Mouse (Mus musculus) kidney, embryonic 15.5 days (tissue): ENCODE measurements around the gene Rpgrip1. TPM values are rescaled to one million over a fixed set of nuclear protein-coding genes. Genes with fewer than 3 reads are reported as not detected.

Experiments used
- ATAC-seq: fragments of 200-750 bp; cut with Nextera tagmentation; replicated peaks from 2 replicates; pipeline ENCODE4 v1.8.0; 2017; ENCODE audit warnings: moderate TSS enrichment; ENCODE audit not compliant: low FRiP score
- H3K27ac ChIP-seq: fragments of 300-500 bp; sonication (generic); 2 replicates; pipeline ENCODE4 v1.5.1; 2015; ENCODE audit warnings: mild to moderate bottlenecking, inconsistent platforms
- H3K27me3 ChIP-seq: fragments of 300-500 bp; sonication (generic); 2 replicates; pipeline ENCODE4 v1.6.1; 2015; ENCODE audit warnings: inconsistent platforms
- H3K36me3 ChIP-seq: fragments of 300-500 bp; sonication (generic); 2 replicates; pipeline ENCODE4 v1.6.1; 2015; ENCODE audit warnings: inconsistent platforms
- H3K4me1 ChIP-seq: fragments of 300-500 bp; sonication (generic); 2 replicates; pipeline ENCODE4 v1.6.1; 2015; ENCODE audit warnings: inconsistent platforms
- H3K4me2 ChIP-seq: fragments of 300-500 bp; sonication (generic); 2 replicates; pipeline ENCODE4 v1.6.1; 2015; ENCODE audit warnings: moderate library complexity, mild to moderate bottlenecking, inconsistent platforms
- H3K4me3 ChIP-seq: fragments of 300-500 bp; sonication (generic); replicated peaks from 2 replicates; pipeline ENCODE4 v1.5.1; 2015; ENCODE audit warnings: mild to moderate bottlenecking, inconsistent platforms
- H3K9ac ChIP-seq: fragments of 300-500 bp; sonication (generic); 2 replicates; pipeline ENCODE4 v1.6.1; 2015; ENCODE audit warnings: mild to moderate bottlenecking, inconsistent platforms
- H3K9me3 ChIP-seq: fragments of 300-500 bp; sonication (generic); replicated peaks from 2 replicates; pipeline ENCODE4 v1.6.1; 2016; ENCODE audit warnings: inconsistent platforms
- WGBS: fragments of 180-500 bp; shearing (Covaris S2); methylation state at CpG from one replicate; pipeline ENCODE4 v1.1.7; 2015; ENCODE audit warnings: mixed read lengths; 5-methylcytosine and 5-hydroxymethylcytosine counted together
- polyA plus RNA-seq: library from polyadenylated mRNA; unstranded; fragments of >200 nt; fragmentation: Nextera tagmentation; extraction: Ambion mirVana; gene quantifications from 2 replicates; pipeline ENCODE4 v1.2.1, GENCODE M21; 2015

Gene Rpgrip1
- polyA plus RNA-seq, 1 experiment from 2014 or later = 81.1 TPM

DNA sequence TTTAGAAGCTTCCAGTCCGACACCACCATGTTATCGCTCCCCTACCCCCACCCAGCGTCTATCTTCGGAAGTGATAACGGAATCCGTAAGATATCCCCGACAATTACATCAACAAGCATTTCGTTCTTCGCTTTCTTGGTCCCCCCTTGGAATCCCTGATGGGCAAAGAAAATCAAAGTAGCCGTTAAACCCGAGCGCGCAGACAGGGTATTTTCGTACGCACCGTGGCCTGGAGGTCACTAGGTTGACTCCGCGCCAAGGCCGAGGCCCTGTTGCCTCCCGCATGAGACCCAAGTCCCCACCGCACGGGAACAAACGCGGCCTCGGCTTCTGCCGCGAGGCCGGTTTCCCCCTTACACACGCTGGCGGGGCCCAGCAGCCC lies 7.0 kb upstream of the Rpgrip1 start:
- Histone ChIP-seq H3K4me1 (peaks cover 50% of the 10 kb centered on the region), H3K4me3 (peak overlapping the region; percentile 81), H3K27ac (peak overlapping the region; percentile 96), H3K4me2 (peak overlapping the region; percentile 71), H3K9ac (peak overlapping the region; percentile 98), H3K9me3 (no peaks in the 10 kb centered on the region), H3K36me3 (peaks cover 18% of the 10 kb centered on the region), H3K27me3 (no peaks in the 10 kb centered on the region)
- WGBS = under 1% methylated on average over 30 of the region's 30 CpGs
- no peak; the same call in 1 of the 2 replicates for ATAC-seq

GRCm38 (mm10) chr14:52103856-52104676 lies 6.4 kb upstream of the Rpgrip1 start, which contains the start of gene Hnrnpc:
TSS of gene Hnrnpc (minus strand) at chr14:52104028.
- Histone ChIP-seq H3K4me1 (peaks cover 47% of the 10 kb centered on the region), H3K27me3 (no peaks in the 10 kb centered on the region), H3K27ac (peak within 1 kb of the TSS; percentile 96), H3K4me3 (peak within 1 kb of the TSS; percentile 81), H3K4me2 (peak within 1 kb of the TSS; percentile 71), H3K36me3 (peaks cover 18% of the 10 kb centered on the region), H3K9ac (peak within 1 kb of the TSS; percentile 98), H3K9me3 (no peaks in the 10 kb centered on the region)
- peak; percentile 99 for ATAC-seq
- under 1% methylated on average over 50 of the region's 50 CpGs for WGBS

DNA sequence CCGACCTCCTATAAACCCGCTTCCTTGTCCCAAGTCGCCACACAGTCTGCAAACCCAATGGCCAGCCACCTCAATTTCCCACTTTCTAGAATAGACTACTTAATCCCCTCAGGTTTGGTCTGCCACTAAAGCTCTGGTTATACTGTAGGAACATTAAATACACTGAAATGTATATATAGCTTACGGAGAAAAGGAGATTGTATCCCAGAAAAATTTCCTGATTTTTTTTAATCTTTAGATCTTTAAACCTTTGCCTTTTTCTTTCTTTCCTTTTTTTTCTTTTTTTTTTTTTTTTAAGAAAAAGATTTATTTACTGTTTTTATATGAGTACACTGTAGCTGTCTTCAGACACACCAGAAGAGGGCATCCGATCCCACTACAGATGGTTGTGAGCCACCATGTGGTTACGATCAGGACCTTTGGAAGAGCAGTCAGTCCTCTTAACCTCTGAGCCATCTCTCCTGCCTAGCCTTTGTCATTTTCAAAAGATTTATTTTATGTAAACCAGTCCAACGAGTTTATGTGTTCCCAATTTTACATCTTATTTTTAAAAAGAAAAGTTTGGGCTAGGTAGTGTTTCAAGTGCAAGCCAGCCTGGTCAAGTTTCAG lies 5.7 kb upstream of the Rpgrip1 start:
- H3K27ac ChIP-seq = peak overlapping the region; percentile 96
- H3K4me1 ChIP-seq = peaks cover 45% of the 10 kb centered on the region
- 31% methylated on average over 7 of the region's 7 CpGs for WGBS
- H3K36me3 ChIP-seq = peaks cover 15% of the 10 kb centered on the region
- peak overlapping the region; percentile 55 for H3K9ac ChIP-seq
- peak overlapping the region; percentile 43 for H3K4me3 ChIP-seq
- H3K9me3 ChIP-seq = no peaks in the 10 kb centered on the region
- H3K27me3 ChIP-seq = no peaks in the 10 kb centered on the region
- peak overlapping the region; percentile 63 for H3K4me2 ChIP-seq
- no peak for ATAC-seq

DNA sequence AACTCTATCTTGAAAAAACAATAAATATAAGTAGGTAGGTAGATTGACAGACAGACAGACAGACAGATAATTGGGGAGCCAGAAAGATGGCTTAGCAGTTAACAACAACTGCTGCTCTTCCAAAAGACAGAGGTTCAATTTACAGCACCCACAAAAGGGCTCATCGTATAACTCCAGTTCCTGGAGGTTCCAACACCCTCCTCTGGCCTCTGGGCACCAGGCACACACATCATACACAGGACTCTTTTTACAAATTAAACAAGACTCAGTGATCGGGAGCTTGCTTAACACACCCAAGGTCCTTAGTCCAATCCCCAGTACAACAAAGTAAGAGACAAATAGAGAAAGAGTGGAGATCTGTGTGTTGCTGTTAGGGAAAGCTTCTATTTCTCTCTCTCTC lies 5.2 kb upstream of the Rpgrip1 start:
- H3K9me3 ChIP-seq = no peaks in the 10 kb centered on the region
- H3K4me2 ChIP-seq = no peak overlapping the region
- H3K27ac ChIP-seq = peak overlapping the region; percentile 56
- no peaks in the 10 kb centered on the region for H3K27me3 ChIP-seq
- no peak overlapping the region for H3K9ac ChIP-seq
- peaks cover 43% of the 10 kb centered on the region for H3K4me1 ChIP-seq
- no peak for ATAC-seq
- peaks cover 13% of the 10 kb centered on the region for H3K36me3 ChIP-seq
- WGBS = 28% methylated on average over 2 of the region's 2 CpGs
- H3K4me3 ChIP-seq = no peak overlapping the region

- Histone ChIP-seq H3K4me2 (peak overlapping the region; percentile 40), H3K4me1 (peaks cover 32% of the 10 kb centered on the region), H3K27ac (peak overlapping the region; percentile 91), H3K9me3 (no peaks in the 10 kb centered on the region), H3K9ac (0 out of 2 replicates have a peak overlapping the region, but pooled peaks have one; percentile 16), H3K36me3 (peaks cover 6% of the 10 kb centered on the region), H3K27me3 (no peaks in the 10 kb centered on the region), H3K4me3 (no peak overlapping the region)
- WGBS = 13% methylated on average over 10 of the region's 10 CpGs
- no peak for ATAC-seq
Measured at GRCm38 (mm10) chr14:52106741-52107140, 3.8 kb upstream of the Rpgrip1 start.

- 81% methylated on average over 2 of the region's 2 CpGs for WGBS
- Histone ChIP-seq H3K36me3 (no peaks in the 10 kb centered on the region), H3K9ac (no peak overlapping the region), H3K4me3 (no peak overlapping the region), H3K9me3 (no peaks in the 10 kb centered on the region), H3K27ac (no peak overlapping the region), H3K4me2 (no peak overlapping the region), H3K4me1 (peaks cover 23% of the 10 kb centered on the region), H3K27me3 (no peaks in the 10 kb centered on the region)
- ATAC-seq = no peak
Measured at GRCm38 (mm10) chr14:52108025-52108424, 2.5 kb upstream of the Rpgrip1 start.

DNA sequence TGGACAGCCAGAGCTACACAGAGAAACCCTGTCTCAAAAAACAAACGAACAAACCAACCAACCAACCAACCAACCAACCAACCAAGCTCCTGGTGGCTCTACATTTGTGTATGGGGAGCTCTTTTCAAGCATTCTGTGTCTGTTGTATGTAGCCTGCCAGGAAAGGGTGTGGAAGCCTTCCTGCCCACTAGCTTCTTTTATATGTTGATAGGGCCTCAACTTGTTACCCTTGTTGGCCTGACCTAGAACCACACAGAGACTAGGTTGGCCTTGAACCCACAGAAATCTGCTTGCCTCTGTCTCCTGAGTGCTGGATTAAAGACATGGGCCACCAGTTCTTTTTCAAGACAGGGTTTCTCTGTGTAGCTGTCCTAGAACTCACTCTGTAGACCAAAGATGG lies 3.6 kb downstream of the Rpgrip1 start:
- no peaks in the 10 kb centered on the region for H3K36me3 ChIP-seq
- H3K27ac ChIP-seq = no peak overlapping the region
- H3K9ac ChIP-seq = no peak overlapping the region
- no peak for ATAC-seq
- H3K4me2 ChIP-seq = no peak overlapping the region
- WGBS = 61% methylated on average over 1 of the region's 1 CpGs
- H3K4me3 ChIP-seq = no peak overlapping the region
- H3K4me1 ChIP-seq = peaks cover 11% of the 10 kb centered on the region
- H3K9me3 ChIP-seq = no peaks in the 10 kb centered on the region
- no peaks in the 10 kb centered on the region for H3K27me3 ChIP-seq

GRCm38 (mm10) chr14:52117241-52117640 lies 6.7 kb downstream of the Rpgrip1 start:
- 90% methylated on average over 5 of the region's 5 CpGs for WGBS
- H3K4me3 ChIP-seq = no peak overlapping the region
- no peaks in the 10 kb centered on the region for H3K9me3 ChIP-seq
- no peak for ATAC-seq
- H3K36me3 ChIP-seq = no peaks in the 10 kb centered on the region
- H3K4me2 ChIP-seq = no peak overlapping the region
- no peak overlapping the region for H3K9ac ChIP-seq
- H3K27me3 ChIP-seq = no peaks in the 10 kb centered on the region
- peaks cover 20% of the 10 kb centered on the region for H3K4me1 ChIP-seq
- no peak overlapping the region for H3K27ac ChIP-seq

DNA sequence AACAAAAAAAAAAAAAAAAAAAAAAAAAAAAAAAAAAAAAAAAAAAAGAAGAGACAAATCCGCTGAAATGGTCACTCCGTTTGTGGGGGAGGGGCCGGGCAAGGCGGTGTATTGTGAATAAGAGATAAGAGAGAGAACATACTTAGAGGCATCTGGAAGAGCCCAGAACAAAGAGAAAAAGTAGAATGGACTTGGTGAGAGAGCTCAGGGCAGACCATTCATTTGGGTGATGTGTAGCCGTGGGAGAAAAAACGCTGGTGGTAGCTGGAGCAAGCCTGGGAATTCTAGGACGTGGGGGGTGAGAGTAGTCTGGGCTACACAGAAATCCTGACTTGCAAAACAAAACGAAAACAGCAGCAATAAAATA lies 7.9 kb downstream of the Rpgrip1 start:
- H3K4me3 ChIP-seq = peak overlapping the region; percentile 59
- ATAC-seq = peak; percentile 48; the same call in 1 of the 2 replicates
- no peaks in the 10 kb centered on the region for H3K36me3 ChIP-seq
- peak overlapping the region; percentile 68; the same call in 1 of the 2 replicates for H3K9ac ChIP-seq
- no peaks in the 10 kb centered on the region for H3K9me3 ChIP-seq
- peaks cover 20% of the 10 kb centered on the region for H3K4me1 ChIP-seq
- 0 out of 2 replicates have a peak, but pooled peaks cover 2% of the 10 kb centered on the region for H3K27me3 ChIP-seq
- WGBS = 29% methylated on average over 8 of the region's 8 CpGs
- peak overlapping the region; percentile 98 for H3K4me2 ChIP-seq
- peak overlapping the region; percentile 87; the same call in 1 of the 2 replicates for H3K27ac ChIP-seq

DNA sequence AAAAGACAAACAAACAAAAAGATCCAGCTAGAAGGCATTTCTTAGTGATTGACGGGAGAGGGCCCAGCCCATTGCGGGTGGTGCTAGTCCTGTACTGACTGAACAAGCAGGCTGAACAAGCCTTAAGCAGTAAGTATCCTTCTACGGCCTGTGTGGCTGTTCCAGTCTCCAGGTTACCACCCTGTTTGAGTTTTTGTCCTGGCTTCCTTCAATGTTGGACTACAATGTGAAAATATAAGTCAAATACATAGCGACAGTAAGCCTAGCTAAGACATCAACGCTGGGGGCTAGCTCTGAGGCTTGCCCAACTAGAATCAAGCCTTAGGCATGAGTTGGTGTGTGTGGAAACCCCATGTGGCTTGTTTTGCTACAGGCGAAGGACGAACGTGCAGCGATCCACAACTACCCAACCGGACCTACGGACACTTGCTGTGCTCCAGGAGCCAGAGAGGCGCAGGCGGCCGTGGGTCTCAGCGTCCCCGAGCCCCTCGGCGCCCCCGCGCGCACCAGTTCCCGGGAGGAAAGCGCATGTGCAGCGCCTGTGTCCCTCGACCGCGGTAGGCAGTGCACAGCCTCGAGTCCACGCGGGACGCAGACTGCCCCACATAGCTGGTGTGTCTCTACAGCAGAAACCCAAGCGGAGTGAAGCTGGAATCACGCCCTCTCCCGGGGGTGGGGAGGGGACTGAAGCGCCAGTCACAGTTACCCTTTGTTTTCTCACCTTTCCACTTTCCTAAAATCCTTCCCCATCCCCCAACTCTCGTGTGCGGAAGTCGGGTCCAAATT lies 8.5 kb downstream of the Rpgrip1 start:
- no peaks in the 10 kb centered on the region for H3K36me3 ChIP-seq
- H3K4me3 ChIP-seq = peak overlapping the region; percentile 59
- ATAC-seq = peak; percentile 87
- H3K4me1 ChIP-seq = peaks cover 20% of the 10 kb centered on the region
- no peaks in the 10 kb centered on the region for H3K9me3 ChIP-seq
- WGBS = under 1% methylated on average over 38 of the region's 38 CpGs
- H3K27me3 ChIP-seq = 0 out of 2 replicates have a peak, but pooled peaks cover 2% of the 10 kb centered on the region
- peak overlapping the region; percentile 68 for H3K9ac ChIP-seq
- peak overlapping the region; percentile 98 for H3K4me2 ChIP-seq
- peak overlapping the region; percentile 87 for H3K27ac ChIP-seq

DNA sequence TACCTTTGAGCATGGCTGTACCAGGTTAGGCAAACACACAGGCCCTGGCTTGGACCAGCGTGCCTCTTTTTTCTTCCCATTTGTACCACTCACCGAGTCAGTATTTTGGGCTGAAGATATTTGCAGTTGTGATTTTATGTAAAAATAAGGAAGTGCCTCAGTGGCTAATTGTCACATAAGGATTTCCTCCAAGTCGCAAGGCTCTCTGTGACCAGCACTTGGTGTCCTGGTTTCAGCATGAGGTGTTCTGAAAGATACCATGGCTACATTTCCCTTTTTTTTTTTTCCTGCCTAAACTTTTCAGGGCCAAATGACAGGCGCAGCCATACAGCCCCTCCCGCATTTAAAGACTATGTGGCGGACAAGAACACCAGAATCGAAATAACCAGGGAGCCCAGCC lies 9.7 kb downstream of the Rpgrip1 start:
- no peaks in the 10 kb centered on the region for H3K9me3 ChIP-seq
- no peaks in the 10 kb centered on the region for H3K36me3 ChIP-seq
- 55% methylated on average over 7 of the region's 7 CpGs for WGBS
- no peak overlapping the region for H3K9ac ChIP-seq
- 0 out of 2 replicates have a peak, but pooled peaks cover 2% of the 10 kb centered on the region for H3K27me3 ChIP-seq
- no peak for ATAC-seq
- 0 out of 2 replicates have a peak overlapping the region, but pooled peaks have one; percentile 87 for H3K27ac ChIP-seq
- peak overlapping the region; percentile 98 for H3K4me2 ChIP-seq
- H3K4me3 ChIP-seq = peak overlapping the region; percentile 59; the same call in 1 of the 2 replicates
- peaks cover 20% of the 10 kb centered on the region for H3K4me1 ChIP-seq
